ENCODE assay signal across 8 mouse cellular contexts in genomic region chrX:98936707-98937554, GRCm38 (mm10). TPM values are rescaled to one million over a fixed set of nuclear protein-coding genes. Genes with fewer than 3 reads are reported as not detected.
A peak's percentile ranks its signal among the peaks of the same experiment; 100 is the strongest.
DNase-seq lines count a peak whose midpoint lies in the region; ATAC-seq and TF ChIP-seq lines count a peak whose summit lies in the region.

No protein-coding gene starts in this region.

- H3K36me3 ChIP-seq in ES-Bruce4 (ENCODE audit: control insufficient read depth, insufficient read depth, low read length, poor library complexity, severe bottlenecking): no peaks in the 10 kb centered on the region
- H3K36me3 ChIP-seq in forebrain, embryonic 13.5 days (ENCODE audit: poor library complexity, severe bottlenecking): no peaks in the 10 kb centered on the region

- TF ChIP-seq EP300 in ES-Bruce4 (IDR thresholded peaks at IDR 0.05; ENCODE audit: insufficient read depth, low read depth, low read length): no peak

- H3K27me3 ChIP-seq in ES-Bruce4 (ENCODE audit: control insufficient read depth, insufficient read depth, low read length, poor library complexity, severe bottlenecking): no peaks in the 10 kb centered on the region
- no peaks in the 10 kb centered on the region for H3K27me3 ChIP-seq in forebrain, embryonic 13.5 days

- ATAC-seq in cerebellum, adult (ENCODE audit: insufficient number of reproducible peaks, low FRiP score, low TSS enrichment): peak; percentile 93
- peak; percentile 98 for ATAC-seq in forebrain, embryonic 13.5 days
- peak; percentile 79 for ATAC-seq in neutrophil, adult 5-6 weeks (ENCODE audit: extremely low read depth, insufficient number of reproducible peaks, low FRiP score, poor library complexity, severe bottlenecking)

- peak overlapping the region; percentile 76 for H3K9ac ChIP-seq in ES-Bruce4 (ENCODE audit: low read depth, poor library complexity, severe bottlenecking)
- H3K9ac ChIP-seq in forebrain, embryonic 13.5 days: peak overlapping the region; percentile 73

- no peaks in the 10 kb centered on the region for H3K9me3 ChIP-seq in ES-Bruce4 (replicated peaks; ENCODE audit: control insufficient read depth, insufficient read depth, low read length, poor library complexity, severe bottlenecking)
- H3K9me3 ChIP-seq in forebrain, embryonic 13.5 days (replicated peaks): no peaks in the 10 kb centered on the region

- H3K4me1 ChIP-seq in ES-Bruce4 (ENCODE audit: control insufficient read depth, insufficient read depth, low read length): no peaks in the 10 kb centered on the region
- H3K4me1 ChIP-seq in forebrain, embryonic 13.5 days: peaks cover 10% of the 10 kb centered on the region
- no peaks in the 10 kb centered on the region for H3K4me1 ChIP-seq in lung, adult 2 months (ENCODE audit: control insufficient read depth, insufficient read depth, low read length)

- H3K4me2 ChIP-seq in forebrain, embryonic 13.5 days: peak overlapping the region; percentile 63

- intact Hi-C loops in heart, postnatal 14 days (cut with DNase I): loop anchor here (5.0 to 10.0 kb wide), 3 partner anchors 62 to 1552 kb away; no protein-coding TSS in a partner anchor

- TF ChIP-seq CTCF in ES-Bruce4 (IDR thresholded peaks at IDR 0.05; ENCODE audit: low read depth, low read length): no peak
- no peak for TF ChIP-seq CTCF in lung, adult 2 months (IDR thresholded peaks at IDR 0.05; ENCODE audit: insufficient read depth, low read length)

- peak overlapping the region; percentile 74 for H3K4me3 ChIP-seq in ES-Bruce4 (ENCODE audit: low read depth, low read length)
- peak overlapping the region; percentile 57 for H3K4me3 ChIP-seq in forebrain, embryonic 13.5 days
- peak overlapping the region; percentile 86 for H3K4me3 ChIP-seq in lung, adult 2 months (replicated peaks; ENCODE audit: extremely low read depth, low read depth, low read length)

- no peak for TF ChIP-seq POLR2A in ES-Bruce4 (IDR thresholded peaks at IDR 0.05; ENCODE audit: insufficient read depth, low read length)
- peak; percentile 78; the same call in 1 of the 2 replicates for TF ChIP-seq POLR2A in lung, adult 2 months (IDR thresholded peaks at IDR 0.05; ENCODE audit: borderline replicate concordance, extremely low read depth, low read depth, low read length)

- 24% methylated on average over 66 of the region's 66 CpGs for WGBS in forebrain, embryonic 13.5 days
- 26% methylated on average over 66 of the region's 66 CpGs for WGBS in lung, adult 2 months

- peak overlapping the region; percentile 65 for H3K27ac ChIP-seq in ES-Bruce4 (ENCODE audit: insufficient read depth, low read length)
- H3K27ac ChIP-seq in forebrain, embryonic 13.5 days: peak overlapping the region; percentile 86

- peak; percentile 92 to 95 for DNase-seq in heart, postnatal 14 days
- peak; percentile 94 to 99 for DNase-seq in layer of hippocampus, adult 18-20 months (ENCODE audit: low spot score in 2 of 2)
- DNase-seq in lung, adult 2 months: peak; percentile 92
- DNase-seq in thymus, adult 18-20 months: peak; percentile 73 to 79

RNA-seq across cellular contexts. Expression of gene Yipf6, which starts 0.8 kb away (rescaled TPM):
- 21.8 and 24.8 TPM in 2 replicates for polyA plus RNA-seq in ES-Bruce4 (2011; ENCODE audit: insufficient read depth, insufficient read length, low read depth, missing spikeins)
- polyA plus RNA-seq in forebrain, embryonic 13.5 days (2015; fragmentation: Nextera tagmentation; extraction: Ambion mirVana): 18.1 and 21.9 TPM in 2 replicates
- 10 to 100 TPM; 21.6 to 23.4 TPM for total RNA-seq in heart, postnatal 14 days (2021)
- total RNA-seq in layer of hippocampus, adult 18-20 months (2021): 10 to 100 TPM; 39.6 to 41.1 TPM
- 25.8 and 35.3 TPM in 2 replicates for polyA plus RNA-seq in lung, adult 2 months (2012; rRNA removed)
- total RNA-seq in neutrophil, adult 5-6 weeks (2017): 24.4 and 29.5 TPM in 2 replicates

RNA-seq across cellular contexts. Expression of gene Ophn1, which starts 46.1 kb away (rescaled TPM):
- polyA plus RNA-seq in ES-Bruce4 (2011; ENCODE audit: insufficient read depth, insufficient read length, low read depth, missing spikeins): 4.4 and 5.9 TPM in 2 replicates
- 32.9 and 34.4 TPM in 2 replicates for polyA plus RNA-seq in forebrain, embryonic 13.5 days (2015; fragmentation: Nextera tagmentation; extraction: Ambion mirVana)
- 1 to 10 TPM; 8.4 to 9.5 TPM for total RNA-seq in heart, postnatal 14 days (2021)
- total RNA-seq in layer of hippocampus, adult 18-20 months (2021): 10 to 100 TPM; 35.6 to 40.1 TPM
- polyA plus RNA-seq in lung, adult 2 months (2012; rRNA removed): 6.0 and 10.6 TPM in 2 replicates
- total RNA-seq in neutrophil, adult 5-6 weeks (2017): 0.86 and 1.6 TPM in 2 replicates

Comparison
In these comparisons a context has a peak if more than half of its experiments do, and no peak if none do; other contexts are left out.
1. Peak in every context shown above with its lines: DNase-seq, ATAC-seq, H3K4me3 ChIP-seq and H3K27ac ChIP-seq.